Mouse (Mus musculus) megakaryocyte, adult 5-6 weeks (primary cell): ENCODE measurements around the gene Nt5dc3. TPM values are rescaled to one million over a fixed set of nuclear protein-coding genes. Genes with fewer than 3 reads are reported as not detected.

Source experiments
- ATAC-seq: 2 replicates; pipeline ENCODE4 v1.8.0; 2016; ENCODE audit warnings: mild to moderate bottlenecking, inconsistent platforms; ENCODE audit not compliant: poor library complexity, severe bottlenecking
- total RNA-seq, 2 experiments: library from RNA; stranded (forward) in 1 of 2; stranded (reverse) in 1 of 2; fragments of 153-499, 151-499 nt in 1 of 2; fragments of 221-1000, 200-1000 nt in 1 of 2; gene quantifications; 2 replicates each; pipeline versions ENCODE4 v1.2.3 to v1.2.4; 2015 to 2017

The Nt5dc3 gene
- total RNA-seq, 2 experiments from 2014 or later: 1.8 to 2.5 TPM

DNA sequence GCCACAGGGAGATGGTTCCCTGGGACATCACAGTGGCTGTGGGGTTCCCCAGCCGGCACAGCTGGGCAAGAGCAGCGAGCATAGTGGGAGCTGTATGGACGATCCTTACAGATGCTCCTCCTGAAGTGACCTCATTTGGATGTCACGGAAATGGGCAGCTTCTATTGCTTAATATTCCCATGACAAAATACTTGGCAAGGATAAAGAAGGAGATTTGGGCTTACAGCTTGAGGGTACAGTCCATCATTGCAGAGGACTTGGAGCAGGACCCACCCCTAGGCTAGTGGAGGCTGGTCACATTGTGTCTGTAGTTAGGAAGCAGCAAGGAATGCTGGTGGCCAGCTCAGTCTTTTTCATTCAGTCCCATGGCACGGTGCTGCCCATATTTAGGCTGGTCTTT is 31.8 kb downstream of the Nt5dc3 start:
- ATAC-seq: no peak

DNA sequence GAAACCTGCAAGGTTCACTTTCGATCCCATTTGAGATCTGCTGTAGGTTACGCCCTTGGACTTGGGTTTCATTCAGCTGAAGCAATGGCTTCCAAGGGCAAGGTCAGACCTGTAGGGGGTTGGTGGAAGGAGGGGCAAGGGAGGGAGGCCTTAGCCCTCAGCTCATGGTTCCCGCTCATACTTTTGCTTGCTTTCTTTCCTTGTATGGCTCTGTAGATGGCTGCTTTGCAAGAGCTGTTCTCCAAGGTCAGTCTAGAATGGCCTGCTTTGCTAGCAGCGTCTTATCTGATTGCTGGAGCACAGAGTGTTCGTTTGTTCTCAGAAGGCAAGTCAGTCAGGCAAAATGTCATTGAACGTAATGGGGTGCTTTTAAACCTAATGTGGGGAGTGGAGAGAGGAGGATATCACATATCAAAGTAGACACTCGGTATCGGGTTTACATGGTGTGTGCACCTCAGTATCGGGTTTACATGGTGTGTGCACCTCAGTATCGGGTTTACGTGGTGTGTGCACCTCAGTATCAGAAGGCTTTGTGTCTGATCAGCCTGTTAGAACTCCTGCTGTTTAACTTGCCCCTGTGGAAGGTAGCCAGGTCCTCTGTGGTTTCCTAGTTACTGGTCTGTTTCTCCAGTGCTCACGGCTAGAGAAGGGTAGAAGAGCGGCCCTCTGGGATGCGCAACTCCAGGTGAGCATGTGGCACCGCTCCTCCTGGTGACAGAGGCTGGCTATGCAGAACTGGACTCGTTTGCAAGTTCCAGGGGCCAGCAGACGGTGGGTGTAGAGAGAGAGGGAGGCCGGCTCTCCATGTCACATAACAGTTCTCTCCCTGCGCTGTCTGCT is 35.7 kb downstream of the Nt5dc3 start:
- no peak for ATAC-seq

DNA sequence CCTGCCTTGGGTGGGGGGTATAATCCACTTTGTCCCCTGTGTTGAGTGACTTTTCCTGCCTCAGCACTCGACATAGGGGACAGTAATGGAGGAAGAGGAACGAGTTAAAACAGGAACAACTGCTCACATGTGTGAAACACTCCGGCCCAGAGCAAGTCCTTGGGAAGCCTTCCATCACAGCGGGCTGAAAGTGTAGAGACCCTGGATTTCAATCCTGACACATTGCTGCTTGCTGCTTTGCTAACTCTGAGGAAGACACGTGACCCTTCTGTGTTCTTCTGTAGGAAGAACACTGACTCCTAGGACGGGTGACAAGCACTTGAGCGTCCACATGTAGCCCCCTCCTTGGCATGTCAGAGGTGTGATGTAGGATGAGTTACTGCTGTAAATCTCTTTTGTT is 36.3 kb downstream of the Nt5dc3 start:
- ATAC-seq: 0 out of 2 replicates have a peak, but pooled peaks have one; percentile 28

DNA sequence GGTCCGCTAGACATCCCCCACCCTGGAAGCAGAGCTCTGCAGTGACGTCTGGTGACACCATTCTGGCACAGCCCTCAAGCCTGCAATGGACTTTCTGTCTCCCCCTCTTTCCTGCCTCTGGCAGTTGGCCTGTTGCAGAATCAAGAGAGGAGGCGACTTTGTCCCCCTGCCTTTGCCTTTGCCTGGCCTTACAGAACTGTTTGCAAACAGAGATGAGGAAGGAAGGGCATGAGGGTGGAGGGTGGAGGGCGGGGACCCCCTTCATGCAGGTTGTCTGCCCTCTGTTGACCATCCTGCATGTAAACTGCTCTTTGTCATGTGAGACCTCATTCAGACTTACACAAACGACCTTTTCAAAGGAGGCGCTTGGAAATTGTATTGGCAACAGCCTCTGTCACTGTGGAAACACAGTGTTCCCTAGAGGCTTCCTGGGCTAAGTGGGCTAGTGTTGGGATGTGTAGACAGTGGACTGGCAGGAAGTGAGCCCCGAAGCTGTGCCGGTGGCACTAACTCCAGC is 40.9 kb downstream of the Nt5dc3 start:
- no peak for ATAC-seq

DNA sequence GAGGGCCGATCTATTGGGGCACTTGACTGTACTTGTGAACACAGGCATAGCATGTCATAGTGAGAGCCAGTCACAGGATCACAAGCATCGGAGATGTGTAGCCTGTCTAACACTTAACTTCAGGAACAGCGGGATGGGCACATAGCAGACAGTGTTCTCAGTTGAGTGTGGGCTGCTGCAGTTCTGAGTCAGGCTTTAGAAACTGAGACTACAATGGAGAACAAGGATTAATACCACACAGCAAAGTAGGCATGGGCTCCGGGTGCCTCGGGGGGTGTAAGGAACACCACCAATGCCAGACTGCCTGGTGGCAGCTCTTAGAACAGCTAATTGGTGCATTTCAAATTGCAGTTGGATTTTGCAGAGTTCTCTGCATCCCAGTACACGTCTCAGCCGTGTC is 42.2 kb downstream of the Nt5dc3 start:
- ATAC-seq: no peak

DNA sequence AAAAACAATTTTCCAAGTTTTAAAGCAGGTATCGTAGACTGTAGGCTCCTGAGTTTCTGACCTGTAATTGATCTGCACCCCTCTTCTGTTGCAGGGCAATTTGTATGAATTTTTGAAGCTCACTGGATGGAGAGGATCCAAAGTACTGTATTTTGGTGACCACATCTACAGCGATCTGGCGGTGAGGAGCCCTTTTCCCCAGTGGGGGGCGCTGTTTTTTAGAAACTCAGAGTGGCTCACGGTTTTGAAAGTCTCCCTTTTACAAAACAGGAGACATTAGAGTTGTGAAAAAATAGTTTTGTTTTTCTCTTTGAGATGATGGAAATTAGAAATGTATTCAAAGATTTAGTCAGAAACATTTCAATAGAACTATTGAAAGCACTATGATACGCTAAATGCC is 45.3 kb downstream of the Nt5dc3 start:
- ATAC-seq: no peak

DNA sequence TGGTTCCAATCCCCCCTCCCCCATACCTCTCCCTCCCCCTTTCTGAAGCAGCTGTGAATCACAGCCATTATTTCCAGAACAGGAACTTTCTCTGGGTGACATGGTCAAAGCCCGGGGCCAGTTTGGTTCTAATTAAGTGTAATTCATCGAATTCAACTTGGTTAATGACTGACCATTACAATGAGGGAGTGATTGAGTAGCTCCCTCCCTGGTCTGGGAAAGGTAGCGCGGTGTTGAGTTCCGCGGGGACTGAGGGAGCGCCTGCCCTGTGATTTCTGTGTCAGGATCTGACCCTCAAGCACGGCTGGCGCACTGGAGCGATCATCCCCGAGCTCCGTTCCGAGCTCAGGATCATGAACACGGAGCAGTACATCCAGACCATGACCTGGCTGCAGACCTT is 46.1 kb downstream of the Nt5dc3 start:
- ATAC-seq: no peak

DNA sequence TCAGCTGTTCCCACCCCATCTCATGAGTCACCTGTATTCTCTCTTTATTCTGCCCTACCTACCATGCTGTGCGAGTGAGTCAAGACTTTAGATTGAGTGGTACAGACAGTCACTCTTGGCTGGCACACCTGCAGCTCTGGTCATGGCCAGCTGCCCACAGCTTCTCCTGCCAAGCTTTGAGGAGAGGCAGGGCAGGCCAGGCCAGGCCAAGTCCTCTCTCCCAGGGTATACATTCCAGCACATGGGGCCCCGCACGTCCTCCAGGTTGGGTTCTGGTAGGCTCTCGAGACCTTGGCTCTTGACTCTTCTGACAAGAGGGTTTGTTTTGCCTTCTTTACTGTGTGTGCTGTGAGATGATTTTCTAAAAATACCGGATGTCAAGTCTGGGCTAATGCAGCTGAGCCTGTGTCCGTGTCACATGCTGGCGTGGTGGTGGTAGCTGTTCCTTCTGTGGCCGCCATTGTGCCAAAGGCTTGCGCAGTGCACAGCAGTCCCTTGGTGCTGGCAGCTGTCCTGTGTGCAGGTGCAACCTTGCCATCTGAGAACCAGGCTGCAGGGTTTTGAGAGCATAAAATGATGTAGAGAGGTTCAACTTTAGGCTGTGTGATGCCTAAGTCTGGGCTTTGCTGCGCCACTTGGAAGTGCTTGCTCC is 47.2 kb downstream of the Nt5dc3 start:
- no peak for ATAC-seq

DNA sequence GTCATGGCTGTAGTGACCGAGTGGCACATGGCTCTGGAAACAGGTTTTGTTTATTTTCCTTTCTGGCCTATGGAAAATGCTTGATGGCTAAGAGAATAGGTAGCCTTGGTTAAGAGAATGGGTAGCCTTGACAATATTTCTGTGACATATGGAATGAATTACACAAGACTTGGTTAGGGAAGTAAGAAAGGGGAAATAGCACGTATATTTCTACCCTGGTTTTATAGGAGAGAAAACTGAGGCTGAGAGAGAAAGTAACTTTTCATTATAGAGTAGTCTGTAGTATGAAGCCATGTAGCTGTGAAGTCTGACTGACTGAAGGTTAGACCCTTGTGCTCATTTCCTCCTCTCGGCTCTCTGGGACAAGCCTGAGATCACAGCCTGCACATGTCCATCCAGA is 48.1 kb downstream of the Nt5dc3 start:
- ATAC-seq: peak; percentile 73

DNA sequence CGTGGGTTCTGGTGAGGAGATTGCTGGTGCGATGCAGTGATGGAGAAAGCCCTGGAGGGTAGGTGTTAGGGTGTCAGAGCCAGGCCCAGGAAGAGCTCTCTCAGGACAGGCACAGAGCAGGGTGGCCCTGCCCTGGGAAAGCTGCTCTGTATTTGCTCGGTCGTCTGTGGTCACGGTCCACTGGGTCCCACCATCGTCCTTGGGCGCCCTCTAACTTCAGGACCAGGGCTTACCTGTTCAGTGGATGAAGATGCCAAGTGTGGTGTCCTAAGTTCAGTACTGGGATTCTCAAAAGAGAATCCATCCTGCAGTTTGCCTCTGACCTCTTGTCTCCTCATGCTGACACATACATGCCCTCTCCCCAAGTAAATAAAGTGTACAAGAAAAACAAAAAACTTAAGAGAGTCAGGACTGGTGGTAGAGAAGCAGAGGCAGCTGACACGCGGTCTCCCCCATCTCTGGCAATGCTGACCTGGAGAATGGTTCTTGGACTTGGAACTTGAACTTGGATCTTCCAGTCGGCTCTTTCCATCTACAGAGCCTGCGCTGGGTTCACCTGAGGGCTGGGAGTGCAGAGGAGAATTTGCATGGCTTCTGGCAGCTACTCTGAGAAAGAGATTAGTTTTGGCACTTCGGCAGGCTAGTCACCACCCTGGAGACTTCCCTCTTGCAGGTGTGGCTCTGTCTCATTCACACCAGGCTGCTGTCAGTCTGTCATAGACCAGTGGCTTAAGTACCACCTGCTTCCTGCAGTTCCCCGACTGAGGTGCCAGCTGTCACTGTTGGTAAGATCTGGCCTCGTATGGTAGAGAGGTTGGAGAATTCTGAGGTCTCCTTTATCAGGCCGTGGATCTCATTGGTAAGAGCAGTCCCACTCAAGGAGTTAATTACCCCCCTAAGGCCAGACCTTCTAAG is 49.7 kb downstream of the Nt5dc3 start:
- ATAC-seq: no peak

DNA sequence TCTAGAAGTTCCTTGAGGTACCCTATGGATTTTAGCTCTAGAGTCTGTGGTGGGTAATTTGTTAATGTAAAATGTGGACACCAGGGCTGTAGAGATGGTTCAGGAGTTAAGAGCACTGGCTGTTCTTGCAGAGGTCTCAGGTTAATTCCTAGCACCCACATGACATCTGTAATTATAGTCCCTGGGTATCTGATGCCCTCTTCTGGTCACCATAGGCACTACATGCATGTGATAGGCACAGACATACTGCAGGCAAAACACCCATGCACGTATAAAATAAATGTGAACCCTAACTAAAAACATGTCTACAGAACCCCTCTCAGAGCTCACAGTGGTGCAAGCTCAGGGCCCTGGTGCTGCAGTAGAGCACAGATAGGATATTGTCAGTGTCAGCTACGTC is 50.7 kb downstream of the Nt5dc3 start:
- ATAC-seq: no peak

DNA sequence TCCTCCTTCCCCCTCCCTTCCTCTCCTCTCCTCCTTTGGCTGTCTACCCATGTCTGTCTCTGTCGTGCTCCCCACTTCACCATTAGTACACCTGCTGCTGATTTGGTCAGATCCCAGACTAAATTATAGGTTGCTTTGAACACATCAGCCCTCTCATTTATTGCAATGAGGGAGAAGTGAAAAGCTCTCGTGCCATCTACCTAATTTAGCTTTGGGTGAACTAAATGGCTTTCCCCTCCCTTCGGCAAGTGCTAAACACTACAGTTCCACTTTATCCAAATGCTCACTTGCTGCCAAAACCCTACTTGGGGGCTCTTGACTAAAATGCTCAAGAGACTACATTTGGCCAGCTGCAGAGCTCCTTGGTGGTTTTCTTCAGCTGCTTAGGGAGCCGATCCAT is 58.0 kb downstream of the Nt5dc3 start:
- ATAC-seq: no peak

DNA sequence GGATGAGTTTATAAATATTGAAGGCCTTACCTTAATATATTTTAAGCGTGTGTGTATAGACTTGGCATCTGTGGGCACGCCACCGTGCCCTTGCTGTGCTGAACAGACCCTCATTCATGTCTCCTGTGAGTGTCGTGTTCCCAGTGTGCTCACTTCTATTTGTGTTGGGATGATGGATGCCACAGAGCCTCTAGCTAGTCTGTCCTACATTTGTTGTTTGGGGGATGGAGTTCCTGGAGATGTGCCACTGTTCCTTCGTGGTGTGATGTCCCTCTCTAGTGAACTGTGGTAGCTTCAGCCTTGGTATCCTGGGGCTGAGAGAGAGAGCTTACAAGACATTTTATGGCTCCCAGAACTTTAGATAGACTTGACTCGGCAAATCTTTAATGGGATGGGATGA is 60.0 kb downstream of the Nt5dc3 start:
- ATAC-seq: no peak

DNA sequence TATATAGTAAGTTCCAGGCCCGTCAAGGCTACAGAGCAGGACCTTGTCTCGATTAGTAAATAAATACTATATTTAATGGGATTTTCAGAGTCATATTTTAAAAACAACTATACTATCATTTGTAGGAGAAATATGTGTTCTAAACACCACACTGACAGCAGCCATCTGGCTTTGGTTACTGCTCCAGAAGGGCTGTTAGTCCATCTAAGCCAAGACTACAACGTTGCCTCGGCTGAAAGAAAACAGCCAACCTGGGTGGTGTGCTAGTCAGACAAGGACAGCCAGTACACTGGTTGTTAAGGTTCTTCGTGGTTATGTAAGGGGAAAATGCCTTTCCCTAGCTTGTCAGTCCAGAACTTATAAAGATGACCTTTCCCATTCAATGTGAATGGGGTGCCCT is 63.9 kb downstream of the Nt5dc3 start:
- no peak for ATAC-seq

DNA sequence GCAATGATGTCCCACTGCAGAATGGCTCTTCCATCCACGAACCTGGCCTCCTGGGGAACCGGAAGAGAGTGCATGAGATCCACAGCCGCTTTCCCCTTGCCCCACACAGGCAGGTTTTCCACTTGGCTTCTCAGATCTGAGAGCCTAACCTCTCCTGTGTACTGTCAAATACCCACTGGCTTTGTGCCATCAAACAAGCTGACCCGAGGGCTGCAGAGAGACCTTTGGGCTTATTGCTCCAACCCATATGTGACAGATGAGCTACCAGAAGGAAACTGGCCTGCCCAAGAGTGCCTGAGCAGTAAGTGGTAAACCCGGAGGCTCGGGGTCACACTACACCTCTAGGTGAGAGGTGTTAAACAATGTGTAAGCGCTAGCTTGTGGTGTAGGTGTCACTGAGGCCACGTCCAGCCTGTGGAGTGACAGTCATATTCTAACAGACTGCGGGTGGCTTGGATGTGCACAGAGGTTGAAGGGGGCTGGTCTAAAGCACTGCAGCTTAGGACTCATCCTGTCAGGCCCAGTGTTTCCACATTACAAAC is 68.2 kb downstream of the Nt5dc3 start:
- peak; percentile 66 for ATAC-seq

DNA sequence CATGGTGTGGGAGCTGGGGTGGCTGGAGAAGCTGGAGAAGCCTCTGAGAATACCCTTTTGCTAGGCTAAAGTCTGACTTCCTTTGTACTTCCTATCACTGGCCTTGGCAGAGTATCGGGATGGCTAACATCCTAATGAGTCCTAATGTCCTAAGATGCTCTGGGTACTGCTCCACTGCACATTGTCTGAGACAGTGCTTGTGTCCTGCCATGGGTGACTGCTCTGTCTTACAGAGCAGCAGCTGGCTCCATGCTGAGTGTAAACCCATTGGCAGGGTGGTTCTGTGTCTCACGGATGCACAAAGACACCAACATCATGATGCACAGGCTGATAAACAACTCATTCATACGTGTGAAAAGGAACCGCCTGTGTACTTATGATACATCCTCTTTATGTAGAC is 70.3 kb downstream of the Nt5dc3 start:
- no peak for ATAC-seq

DNA sequence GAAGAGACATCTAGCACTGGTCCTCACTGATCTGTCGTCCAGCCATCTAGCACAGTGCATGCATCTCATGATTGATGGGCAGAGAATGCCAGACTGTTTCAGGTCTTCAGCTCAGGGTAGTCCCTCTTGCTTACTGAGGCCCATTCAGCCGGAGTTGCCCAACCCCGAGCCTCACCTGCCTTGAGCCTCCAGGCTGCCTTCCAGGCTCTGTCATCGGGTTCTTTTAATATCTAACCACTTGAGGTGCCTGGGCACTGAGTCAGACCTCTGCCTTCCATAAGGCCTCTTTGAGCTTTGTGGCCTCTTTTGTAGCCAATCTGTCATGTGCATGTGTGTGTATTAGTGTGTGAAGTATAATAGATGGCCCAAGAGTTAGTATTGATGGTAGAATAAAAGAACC is 70.7 kb downstream of the Nt5dc3 start:
- ATAC-seq: no peak

DNA sequence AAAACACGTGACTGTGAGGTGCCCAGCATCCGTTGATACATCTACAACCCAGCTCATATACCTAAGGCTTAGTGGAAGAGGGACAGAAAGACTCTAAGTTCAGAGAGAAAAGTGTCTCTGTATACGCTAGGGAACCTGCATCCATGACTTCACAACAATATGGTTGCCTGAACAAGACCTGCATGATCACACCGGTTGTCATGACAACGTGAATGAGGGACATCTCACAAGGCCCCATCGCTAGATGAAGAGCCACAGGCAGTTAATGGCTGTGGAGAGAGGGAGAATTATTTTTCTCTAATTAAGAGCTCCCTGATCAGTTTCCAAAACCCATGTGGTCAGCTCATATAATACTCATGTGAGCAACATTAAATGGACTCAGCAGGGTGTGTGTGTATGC is 73.4 kb downstream of the Nt5dc3 start:
- ATAC-seq: no peak

DNA sequence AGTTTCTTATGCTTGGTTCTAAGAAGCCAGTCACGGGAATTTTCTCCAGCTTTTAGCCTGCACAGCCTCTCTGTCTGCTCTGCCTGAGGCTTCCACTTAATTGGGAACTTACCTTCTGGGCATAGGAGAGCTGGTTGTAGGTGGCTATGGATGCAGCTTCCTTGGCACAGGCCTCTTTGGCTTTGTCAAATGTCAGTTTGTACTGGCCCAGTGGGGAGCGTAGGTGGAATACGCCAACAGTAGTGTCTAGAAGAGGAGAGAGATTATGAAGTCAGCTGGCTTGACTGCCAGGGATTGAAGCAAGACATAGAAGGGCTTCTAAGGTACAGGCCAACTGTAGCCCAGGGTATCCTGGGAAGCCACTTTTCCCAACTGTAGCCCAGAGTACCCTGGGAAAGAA is 74.6 kb downstream of the Nt5dc3 start:
- ATAC-seq: no peak

DNA sequence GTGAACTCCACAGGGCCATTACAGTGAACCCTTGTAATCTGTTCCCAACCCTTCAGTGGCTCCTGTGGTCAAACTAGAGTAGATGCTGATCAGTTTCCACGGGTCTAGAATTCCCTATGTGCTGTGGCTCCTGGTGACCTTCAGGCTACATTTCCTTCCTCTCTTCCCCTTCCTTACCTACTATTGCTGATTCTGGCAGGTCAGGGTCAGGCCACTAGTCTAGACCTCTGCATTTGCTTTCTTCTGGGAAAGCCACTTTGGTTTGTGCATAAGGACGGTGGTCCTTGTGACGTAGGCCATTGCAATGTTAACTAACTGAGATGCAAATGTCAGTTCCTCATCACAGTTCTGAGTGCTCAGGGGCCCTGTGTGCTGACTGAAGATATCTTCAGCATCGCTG is 81.6 kb downstream of the Nt5dc3 start:
- no peak for ATAC-seq

DNA sequence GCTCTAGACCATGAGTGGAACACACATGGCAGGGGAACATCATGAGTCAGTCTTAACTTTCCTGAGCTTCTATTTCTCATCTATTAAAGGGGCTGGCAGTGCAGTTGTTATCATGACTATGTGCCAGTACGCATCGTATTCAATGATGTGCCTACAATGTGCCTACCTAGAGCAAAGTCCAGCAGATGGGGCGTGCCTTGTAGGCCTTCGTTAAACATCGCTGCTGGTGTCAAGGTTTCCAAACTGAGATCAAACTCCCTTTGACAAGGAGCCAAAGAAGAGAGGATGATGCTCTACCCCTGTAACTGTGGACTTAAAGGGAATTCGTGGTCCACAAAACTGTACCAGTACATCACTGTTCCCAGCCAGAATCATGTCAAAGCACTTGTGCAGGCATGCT is 83.7 kb downstream of the Nt5dc3 start:
- no peak for ATAC-seq
